In the genomic region with DNA sequence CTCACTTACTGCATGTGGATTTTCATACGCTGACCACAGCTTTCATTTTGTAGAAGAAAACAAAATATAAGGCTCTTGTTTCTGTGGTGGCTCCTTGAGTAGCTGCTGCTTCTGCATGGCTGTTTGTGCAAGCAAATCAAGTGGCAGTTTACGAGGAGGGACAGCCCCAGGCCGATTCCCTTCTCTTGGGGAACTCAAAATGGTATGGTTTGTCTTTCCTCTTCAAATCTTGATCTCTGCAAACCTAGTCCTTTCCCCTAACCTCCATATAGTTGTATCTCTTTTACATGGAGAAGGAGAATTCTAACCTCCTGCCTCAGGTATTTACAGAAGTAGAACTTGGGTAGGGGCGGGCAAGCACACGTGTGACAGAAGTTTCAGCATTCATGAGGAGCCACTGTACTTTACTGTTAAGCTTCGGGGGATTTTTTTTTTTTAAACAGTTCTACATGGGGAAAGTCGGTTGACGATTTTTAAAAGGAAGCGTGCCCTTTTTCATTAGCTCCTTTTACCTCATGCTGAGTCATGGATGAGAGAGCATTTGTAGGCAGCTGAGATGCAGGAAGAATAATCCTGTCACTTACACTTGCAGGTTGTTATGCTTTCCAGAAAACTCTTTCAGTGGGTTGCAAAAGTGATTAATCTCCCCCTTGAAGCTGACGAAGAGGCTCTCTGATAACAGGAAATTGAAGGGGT, we compare ENCODE assay signal across 13 mouse cellular contexts.
DNase-seq lines count a peak whose midpoint lies in the region; ATAC-seq and TF ChIP-seq lines count a peak whose summit lies in the region.
"Had no signal": no experiment of that assay in that cellular context is flagged by ENCODE, and none has a peak within 500 bp of the region (broad histone marks: within the 10 kb centered on the region; RNA-seq: fewer than 3 reads in every experiment).

No protein-coding gene starts in this region.

- no peak overlapping the region for H3K4me3 ChIP-seq in forebrain, embryonic 14.5 days (ENCODE audit: low read depth, low read length)
- no peak overlapping the region for H3K4me3 ChIP-seq in forebrain, embryonic 15.5 days
- no peak overlapping the region for H3K4me3 ChIP-seq in midbrain, embryonic 14.5 days (replicated peaks; ENCODE audit: low read depth, low read length)
- H3K4me3 ChIP-seq in midbrain, postnatal 0 days (ENCODE audit: low read depth, low read length): no peak overlapping the region

- H3K27me3 ChIP-seq in forebrain, embryonic 14.5 days (replicated peaks; ENCODE audit: control insufficient read depth, insufficient read depth, low read length): no peaks in the 10 kb centered on the region
- no peaks in the 10 kb centered on the region for H3K27me3 ChIP-seq in forebrain, embryonic 15.5 days
- H3K27me3 ChIP-seq in midbrain, embryonic 14.5 days (ENCODE audit: control insufficient read depth, insufficient read depth, low read length): no peaks in the 10 kb centered on the region
- H3K27me3 ChIP-seq in midbrain, postnatal 0 days (ENCODE audit: insufficient read depth, low read length): no peaks in the 10 kb centered on the region

- H3K4me1 ChIP-seq in forebrain, embryonic 14.5 days (ENCODE audit: control insufficient read depth, insufficient read depth, low read length): peaks cover 5% of the 10 kb centered on the region; the same call in 1 of the 2 replicates
- H3K4me1 ChIP-seq in forebrain, embryonic 15.5 days: no peaks in the 10 kb centered on the region
- H3K4me1 ChIP-seq in midbrain, embryonic 14.5 days (ENCODE audit: control insufficient read depth, insufficient read depth, low read length): peaks cover 9% of the 10 kb centered on the region
- peaks cover 3% of the 10 kb centered on the region; the same call in 1 of the 2 replicates for H3K4me1 ChIP-seq in midbrain, postnatal 0 days (ENCODE audit: insufficient read depth, low read length)

- WGBS in forebrain, embryonic 14.5 days: 36% methylated on average over 10 of the region's 10 CpGs
- 37% methylated on average over 10 of the region's 10 CpGs for WGBS in forebrain, embryonic 15.5 days
- 46% methylated on average over 10 of the region's 10 CpGs for WGBS in midbrain, embryonic 14.5 days
- 42% methylated on average over 10 of the region's 10 CpGs for WGBS in midbrain, postnatal 0 days

- no peak overlapping the region for H3K27ac ChIP-seq in forebrain, embryonic 14.5 days (ENCODE audit: low read depth, low read length)
- H3K27ac ChIP-seq in forebrain, embryonic 15.5 days (replicated peaks): no peak overlapping the region
- H3K27ac ChIP-seq in midbrain, embryonic 14.5 days (replicated peaks; ENCODE audit: low read depth, low read length): no peak overlapping the region
- no peak overlapping the region for H3K27ac ChIP-seq in midbrain, postnatal 0 days (ENCODE audit: low read depth, low read length)

- no peak for ATAC-seq in forebrain, embryonic 14.5 days
- ATAC-seq in forebrain, embryonic 15.5 days (replicated peaks): no peak
- no peak for ATAC-seq in midbrain, embryonic 14.5 days (ENCODE audit: low FRiP score, low TSS enrichment)
- no peak for ATAC-seq in midbrain, postnatal 0 days (ENCODE audit: low FRiP score)

- no peak for TF ChIP-seq CTCF in midbrain, postnatal 0 days (IDR thresholded peaks at IDR 0.05)

- no peak overlapping the region for H3K9ac ChIP-seq in forebrain, embryonic 14.5 days (ENCODE audit: low read length)
- no peak overlapping the region for H3K9ac ChIP-seq in forebrain, embryonic 15.5 days (replicated peaks)
- no peak overlapping the region for H3K9ac ChIP-seq in midbrain, embryonic 14.5 days (replicated peaks; ENCODE audit: low read length)
- no peak overlapping the region for H3K9ac ChIP-seq in midbrain, postnatal 0 days (replicated peaks; ENCODE audit: low read length, poor library complexity, severe bottlenecking)
- H3K9ac ChIP-seq: lung, embryonic 14.5 days had no signal

- H3K36me3 ChIP-seq in forebrain, embryonic 14.5 days (ENCODE audit: control insufficient read depth, insufficient read depth, low read length): no peaks in the 10 kb centered on the region
- H3K36me3 ChIP-seq in forebrain, embryonic 15.5 days: no peaks in the 10 kb centered on the region
- H3K36me3 ChIP-seq in midbrain, embryonic 14.5 days (ENCODE audit: control insufficient read depth, insufficient read depth, low read length): no peaks in the 10 kb centered on the region
- H3K36me3 ChIP-seq in midbrain, postnatal 0 days (ENCODE audit: insufficient read depth, low read length): no peaks in the 10 kb centered on the region

- H3K9me3 ChIP-seq in forebrain, embryonic 14.5 days (replicated peaks; ENCODE audit: control insufficient read depth, low read length): no peaks in the 10 kb centered on the region
- H3K9me3 ChIP-seq in forebrain, embryonic 15.5 days: no peaks in the 10 kb centered on the region
- H3K9me3 ChIP-seq in midbrain, embryonic 14.5 days (ENCODE audit: control insufficient read depth, low read length): no peaks in the 10 kb centered on the region
- H3K9me3 ChIP-seq in midbrain, postnatal 0 days (ENCODE audit: low read length): no peaks in the 10 kb centered on the region

- H3K4me2 ChIP-seq in forebrain, embryonic 14.5 days (ENCODE audit: low read length): no peak overlapping the region
- no peak overlapping the region for H3K4me2 ChIP-seq in forebrain, embryonic 15.5 days (replicated peaks)
- no peak overlapping the region for H3K4me2 ChIP-seq in midbrain, embryonic 14.5 days (ENCODE audit: low read length)
- H3K4me2 ChIP-seq in midbrain, postnatal 0 days (ENCODE audit: low read depth, low read length, poor library complexity, severe bottlenecking): no peak overlapping the region
- H3K4me2 ChIP-seq: lung, embryonic 14.5 days had no signal

- peak; percentile 30 for DNase-seq in forebrain, embryonic 14.5 days (ENCODE audit: low spot score)
- peak; percentile 29 for DNase-seq in midbrain, embryonic 14.5 days
- DNase-seq in midbrain, postnatal 0 days (ENCODE audit: low spot score): no peak
- DNase-seq in Muller cell, postnatal 12 days (ENCODE audit: inconsistent ontology term): peak; percentile 10
- peak; percentile 6 for DNase-seq in mesoderm, embryonic 11.5 days (ENCODE audit: low read depth, low spot score)
- no peak for DNase-seq in right cerebral cortex, postnatal 25 days
- DNase-seq in adrenal gland, adult 18-20 months (ENCODE audit: low spot score in 2 of 2): no peak
- DNase-seq: adrenal gland, postnatal 36 days; cerebellum, adult 11 months; gastrocnemius, postnatal 14 days; lung, embryonic 14.5 days; thymus, adult 2 months had no signal

Comparison
In these comparisons a context has a peak if more than half of its experiments do, and no peak if none do; other contexts are left out.
1. DNase-seq: peak in forebrain, embryonic 14.5 days (single experiment), midbrain, embryonic 14.5 days (single experiment), Muller cell, postnatal 12 days (single experiment) and mesoderm, embryonic 11.5 days (single experiment); none in midbrain, postnatal 0 days (single experiment), right cerebral cortex, postnatal 25 days (single experiment) and adrenal gland, adult 18-20 months (0 of 2).